24 mouse cellular contexts compared by ENCODE assay signal in the genomic region with DNA sequence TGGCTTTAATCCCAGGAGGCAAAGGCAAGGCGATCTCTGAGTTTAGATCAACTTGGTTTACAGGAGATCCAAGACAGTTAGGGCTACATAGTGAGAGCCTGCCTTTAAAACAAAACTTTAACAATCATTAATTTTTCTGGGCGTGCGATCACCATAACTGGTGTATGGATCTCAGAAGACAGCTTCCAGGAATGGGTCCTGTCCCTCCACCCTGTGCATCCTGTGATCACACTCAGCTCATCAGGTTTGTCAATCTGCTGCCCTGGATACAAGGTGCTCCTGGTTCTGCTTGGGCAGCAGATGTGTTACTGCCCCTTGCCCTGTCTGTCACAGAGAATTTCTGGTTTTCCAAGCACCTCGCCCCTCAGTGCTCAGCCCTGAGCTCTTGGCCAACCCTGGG. TPM values are rescaled to one million over a fixed set of nuclear protein-coding genes. Genes with fewer than 3 reads are reported as not detected.
DNase-seq lines count a peak whose midpoint lies in the region; ATAC-seq and TF ChIP-seq lines count a peak whose summit lies in the region.
"Had no signal": no experiment of that assay in that cellular context is flagged by ENCODE, and none has a peak within 500 bp of the region (broad histone marks: within the 10 kb centered on the region; RNA-seq: fewer than 3 reads in every experiment).

No protein-coding gene starts in this region.

- H3K27me3 ChIP-seq in kidney, adult 2 months (replicated peaks; ENCODE audit: control insufficient read depth, insufficient read depth, low read length), result no peaks in the 10 kb centered on the region
- H3K27me3 ChIP-seq in spleen, adult 2 months (ENCODE audit: control insufficient read depth, insufficient read depth, low read length), result no peaks in the 10 kb centered on the region
- H3K27me3 ChIP-seq in MEL (ENCODE audit: control insufficient read depth in 1 of 2, insufficient read depth in 2 of 2, low read length in 2 of 2) (no peaks in the 10 kb centered on the region), myocyte (ENCODE audit: control insufficient read depth, insufficient read depth, insufficient read length) (peaks cover 35% of the 10 kb centered on the region)
- H3K27me3 ChIP-seq in intestine, embryonic 15.5 days (replicated peaks), result no peaks in the 10 kb centered on the region

- no peak for TF ChIP-seq RAD21 in MEL (IDR thresholded peaks at IDR 0.05; ENCODE audit: low read depth, low read length)

- no peaks in the 10 kb centered on the region; the same call in 1 of the 2 replicates for H3K79me2 ChIP-seq in MEL (ENCODE audit: control insufficient read depth, insufficient read depth, low read length, poor library complexity)
- no peaks in the 10 kb centered on the region for H3K79me2 ChIP-seq in myocyte (ENCODE audit: control insufficient read depth, insufficient read depth)

- H3K9me3 ChIP-seq in MEL (replicated peaks; ENCODE audit: insufficient read depth, low read length), result no peaks in the 10 kb centered on the region
- no peaks in the 10 kb centered on the region for H3K9me3 ChIP-seq in intestine, embryonic 15.5 days
- H3K9me3 ChIP-seq: embryonic facial prominence, embryonic 12.5 days; forebrain, embryonic 12.5 days; heart, embryonic 10.5 days; limb, embryonic 15.5 days; midbrain, embryonic 12.5 days; neural tube, embryonic 12.5 days had no signal

- no peaks in the 10 kb centered on the region for H3K36me3 ChIP-seq in kidney, adult 2 months (ENCODE audit: control insufficient read depth, insufficient read depth, low read length)
- no peaks in the 10 kb centered on the region for H3K36me3 ChIP-seq in spleen, adult 2 months (ENCODE audit: control insufficient read depth, insufficient read depth, low read length)
- H3K36me3 ChIP-seq in MEL (ENCODE audit: control insufficient read depth in 1 of 2, insufficient read depth in 2 of 2, low read length in 2 of 2) (peaks cover 0 to 9% of the 10 kb centered on the region in 2 experiments; a peak in 2 of 4 replicates), myocyte (ENCODE audit: control insufficient read depth, insufficient read depth) (no peaks in the 10 kb centered on the region)
- H3K36me3 ChIP-seq in intestine, embryonic 15.5 days, result no peaks in the 10 kb centered on the region
- H3K36me3 ChIP-seq: embryonic facial prominence, embryonic 12.5 days; forebrain, embryonic 12.5 days; heart, embryonic 10.5 days; limb, embryonic 15.5 days; midbrain, embryonic 12.5 days; neural tube, embryonic 12.5 days had no signal

- TF ChIP-seq POLR2A in kidney, adult 2 months (IDR thresholded peaks at IDR 0.05; ENCODE audit: low read depth, low read length), result no peak
- no peak for TF ChIP-seq POLR2A in spleen, adult 2 months (IDR thresholded peaks at IDR 0.05; ENCODE audit: low read depth, low read length)
- TF ChIP-seq POLR2A in MEL (IDR thresholded peaks at IDR 0.05; ENCODE audit: control insufficient read depth in 1 of 2, insufficient read depth in 1 of 2, low read depth in 1 of 2, low read length in 2 of 2, poor library complexity in 1 of 2) (no peak), myocyte (IDR thresholded peaks at IDR 0.05; ENCODE audit: insufficient read length, low read depth) (no peak)

- ATAC-seq in intestine, embryonic 15.5 days, result no peak
- no peak for ATAC-seq in erythroblast, adult 5-6 weeks (replicated peaks; ENCODE audit: low FRiP score, poor library complexity, severe bottlenecking)

- no peak overlapping the region for H3ac ChIP-seq in myocyte (ENCODE audit: control insufficient read depth, insufficient read length)

- peak; percentile 53 for DNase-seq in kidney, adult 2 months
- no peak for DNase-seq in kidney, postnatal 14 days
- no peak for DNase-seq in spleen, adult 2 months (ENCODE audit: low read depth in 1 of 2, low spot score in 2 of 2)
- no peak for DNase-seq in spleen, postnatal 10 days (ENCODE audit: low spot score in 2 of 2)
- DNase-seq in MEL (ENCODE audit: low read depth, low spot score), result no peak
- DNase-seq: adrenal gland, postnatal 25 days; cerebellum, adult 2 months; gastrocnemius, postnatal 25 days; heart, postnatal 36 days; kidney, adult 11 months; layer of hippocampus, adult 9-11 months; lung, embryonic 14.5 days; lung, postnatal 4 days; right cerebral cortex, postnatal 14 days had no signal

- no peak for TF ChIP-seq EP300 in MEL (IDR thresholded peaks at IDR 0.05; ENCODE audit: low read depth in 1 of 2, low read length in 2 of 2)

- H3K4me2 ChIP-seq in myocyte (ENCODE audit: low read depth), result peak overlapping the region; percentile 82
- no peak overlapping the region for H3K4me2 ChIP-seq in intestine, embryonic 15.5 days (replicated peaks)

- H3K4me1 ChIP-seq in kidney, adult 2 months (ENCODE audit: control insufficient read depth, insufficient read depth, low read length), result no peaks in the 10 kb centered on the region
- peaks cover 17% of the 10 kb centered on the region for H3K4me1 ChIP-seq in spleen, adult 2 months (ENCODE audit: control insufficient read depth, insufficient read depth, insufficient read length)
- H3K4me1 ChIP-seq in MEL (ENCODE audit: control insufficient read depth in 1 of 2, insufficient read depth in 2 of 2, low read length in 2 of 2), result peaks cover 2 to 18% of the 10 kb centered on the region in 2 experiments
- H3K4me1 ChIP-seq in intestine, embryonic 15.5 days (replicated peaks), result 0 out of 2 replicates have a peak, but pooled peaks cover 5% of the 10 kb centered on the region
- H3K4me1 ChIP-seq: neural tube, embryonic 12.5 days had no signal

- WGBS in kidney, adult 2 months, result 64% methylated on average over 4 of the region's 4 CpGs
- 71% methylated on average over 4 of the region's 4 CpGs for WGBS in spleen, adult 2 months
- 82% methylated on average over 4 of the region's 4 CpGs for WGBS in intestine, embryonic 15.5 days

- peak overlapping the region; percentile 75 for H3K9ac ChIP-seq in MEL (ENCODE audit: control insufficient read depth, low read depth, low read length, poor library complexity, severe bottlenecking)
- H3K9ac ChIP-seq in intestine, embryonic 15.5 days, result no peak overlapping the region
- H3K9ac ChIP-seq: limb, embryonic 15.5 days had no signal

- H3K27ac ChIP-seq in kidney, adult 2 months (ENCODE audit: insufficient read depth, low read depth, low read length), result no peak overlapping the region
- H3K27ac ChIP-seq in spleen, adult 2 months (ENCODE audit: insufficient read depth, low read length), result peak overlapping the region; percentile 69; the same call in 1 of the 2 replicates
- H3K27ac ChIP-seq in MEL (ENCODE audit: control insufficient read depth, low read depth, low read length), result peak overlapping the region; percentile 38
- no peak overlapping the region for H3K27ac ChIP-seq in intestine, embryonic 15.5 days
- H3K27ac ChIP-seq: embryonic facial prominence, embryonic 12.5 days; limb, embryonic 15.5 days; neural tube, embryonic 12.5 days had no signal

- no peak overlapping the region for H3K4me3 ChIP-seq in kidney, adult 2 months (ENCODE audit: insufficient read depth, low read depth, low read length)
- H3K4me3 ChIP-seq in spleen, adult 2 months (ENCODE audit: extremely low read depth, insufficient read depth, insufficient read length), result no peak overlapping the region
- peak overlapping the region; percentile 71 to 73 for H3K4me3 ChIP-seq in MEL (ENCODE audit: control insufficient read depth in 1 of 2, insufficient read depth in 1 of 2, low read depth in 2 of 2, low read length in 2 of 2)
- peak overlapping the region; percentile 28 for H3K4me3 ChIP-seq in myocyte
- H3K4me3 ChIP-seq in intestine, embryonic 15.5 days (replicated peaks), result no peak overlapping the region

- TF ChIP-seq CTCF in kidney, adult 2 months (conservative IDR thresholded peaks at IDR 0.05; ENCODE audit: insufficient read depth, insufficient read length, low read depth, low read length), result no peak
- no peak for TF ChIP-seq CTCF in spleen, adult 2 months (IDR thresholded peaks at IDR 0.05; ENCODE audit: extremely low read depth, insufficient read depth, insufficient read length, insufficient replicate concordance)
- no peak for TF ChIP-seq CTCF in MEL (IDR thresholded peaks at IDR 0.05 in 2 of 3, conservative IDR thresholded peaks at IDR 0.05 in 1 of 3; ENCODE audit: control insufficient read depth in 1 of 3, insufficient read depth in 1 of 3, low read depth in 2 of 3, low read length in 3 of 3, poor library complexity in 1 of 3, severe bottlenecking in 1 of 3)

RNA-seq across cellular contexts. Expression of gene Tmem161a, which starts 12.9 kb away (rescaled TPM):
- 85.2 and 115 TPM in 2 replicates for polyA plus RNA-seq in kidney, adult 2 months (2012; rRNA removed)
- 59.9 and 76.8 TPM in 2 replicates for polyA plus RNA-seq in spleen, adult 2 months (2012; rRNA removed)
- total RNA-seq in MEL (2012; rRNA removed), result 45.1 and 50.7 TPM in 2 replicates
- polyA plus RNA-seq in MEL (2012; ENCODE audit: insufficient read depth in 1 of 2, insufficient read length in 2 of 2, low read depth in 1 of 2, low replicate concordance in 2 of 2, missing spikeins in 1 of 2) (10 to 100 TPM in 1 of 2 experiments, not detected in 1; 51.4 TPM), myocyte (2012; fragmentation: generic; extraction: Trizol) (132 TPM)
- polyA plus RNA-seq in intestine, embryonic 15.5 days (2015; fragmentation: Nextera tagmentation; extraction: Ambion mirVana), result 55.7 and 64.3 TPM in 2 replicates
- 4.0 and 8.1 TPM in 2 replicates for total RNA-seq in erythroblast, adult 5-6 weeks (2015; ENCODE audit: low replicate concordance)
- 4.5 and 4.9 TPM in 2 replicates for total RNA-seq in erythroblast, adult 5-6 weeks (2017; ENCODE audit: low replicate concordance)

RNA-seq across cellular contexts. Expression of gene Mef2b, which starts 19.7 kb away (rescaled TPM):
- polyA plus RNA-seq in kidney, adult 2 months (2012; rRNA removed), result 0.10 and 0.16 TPM in 2 replicates
- 2.3 and 4.3 TPM in 2 replicates for polyA plus RNA-seq in spleen, adult 2 months (2012; rRNA removed)
- total RNA-seq in MEL (2012; rRNA removed), result 2.0 and 2.5 TPM in 2 replicates
- polyA plus RNA-seq in MEL (2012; ENCODE audit: insufficient read depth in 1 of 2, insufficient read length in 2 of 2, low read depth in 1 of 2, low replicate concordance in 2 of 2, missing spikeins in 1 of 2) (1 to 10 TPM in 1 of 2 experiments, not detected in 1; 6.5 TPM), myocyte (2012; fragmentation: generic; extraction: Trizol) (0.85 TPM)
- polyA plus RNA-seq in intestine, embryonic 15.5 days (2015; fragmentation: Nextera tagmentation; extraction: Ambion mirVana), result 0.11 TPM in 1 of 2 replicates, not detected in the other
- total RNA-seq in erythroblast, adult 5-6 weeks (2015; ENCODE audit: low replicate concordance), result not detected in 2 replicates
- not detected in 2 replicates for total RNA-seq in erythroblast, adult 5-6 weeks (2017; ENCODE audit: low replicate concordance)
- total RNA-seq: common myeloid progenitor, adult 5-6 weeks had no signal

RNA-seq across cellular contexts. Expression of gene Borcs8, which starts 19.9 kb away (rescaled TPM):
- polyA plus RNA-seq in kidney, adult 2 months (2012; rRNA removed), result 107 and 111 TPM in 2 replicates
- 55.8 and 73.6 TPM in 2 replicates for polyA plus RNA-seq in spleen, adult 2 months (2012; rRNA removed)
- total RNA-seq in MEL (2012; rRNA removed), result 49.5 and 62.8 TPM in 2 replicates
- polyA plus RNA-seq in MEL (2012; ENCODE audit: insufficient read depth in 1 of 2, insufficient read length in 2 of 2, low read depth in 1 of 2, low replicate concordance in 2 of 2, missing spikeins in 1 of 2) (10 to 100 TPM in 1 of 2 experiments, not detected in 1; 73.0 TPM), myocyte (2012; fragmentation: generic; extraction: Trizol) (53.0 TPM)
- 34.6 and 40.1 TPM in 2 replicates for polyA plus RNA-seq in intestine, embryonic 15.5 days (2015; fragmentation: Nextera tagmentation; extraction: Ambion mirVana)
- 2.1 and 16.7 TPM in 2 replicates for total RNA-seq in erythroblast, adult 5-6 weeks (2015; ENCODE audit: low replicate concordance)
- total RNA-seq in erythroblast, adult 5-6 weeks (2017; ENCODE audit: low replicate concordance), result 15.5 and 30.7 TPM in 2 replicates

RNA-seq across cellular contexts. Expression of gene Rfxank, which starts 20.3 kb away (rescaled TPM):
- polyA plus RNA-seq in kidney, adult 2 months (2012; rRNA removed), result 29.9 and 31.9 TPM in 2 replicates
- polyA plus RNA-seq in spleen, adult 2 months (2012; rRNA removed), result 22.5 and 24.6 TPM in 2 replicates
- 5.0 and 5.5 TPM in 2 replicates for total RNA-seq in MEL (2012; rRNA removed)
- polyA plus RNA-seq in MEL (2012; ENCODE audit: insufficient read depth in 1 of 2, insufficient read length in 2 of 2, low read depth in 1 of 2, low replicate concordance in 2 of 2, missing spikeins in 1 of 2) (1 to 10 TPM in 1 of 2 experiments, not detected in 1; 7.2 TPM), myocyte (2012; fragmentation: generic; extraction: Trizol) (11.2 TPM)
- 11.7 and 12.3 TPM in 2 replicates for polyA plus RNA-seq in intestine, embryonic 15.5 days (2015; fragmentation: Nextera tagmentation; extraction: Ambion mirVana)
- total RNA-seq in erythroblast, adult 5-6 weeks (2015; ENCODE audit: low replicate concordance), result 8.1 and 16.3 TPM in 2 replicates
- total RNA-seq in erythroblast, adult 5-6 weeks (2017; ENCODE audit: low replicate concordance), result 9.7 and 10.2 TPM in 2 replicates

RNA-seq across cellular contexts. Expression of gene Nr2c2ap, which starts 28.1 kb away (rescaled TPM):
- polyA plus RNA-seq in kidney, adult 2 months (2012; rRNA removed), result 13.8 and 14.8 TPM in 2 replicates
- polyA plus RNA-seq in spleen, adult 2 months (2012; rRNA removed), result 14.0 and 16.4 TPM in 2 replicates
- total RNA-seq in MEL (2012; rRNA removed), result 20.8 and 24.6 TPM in 2 replicates
- polyA plus RNA-seq in MEL (2012; ENCODE audit: insufficient read depth in 1 of 2, insufficient read length in 2 of 2, low read depth in 1 of 2, low replicate concordance in 2 of 2, missing spikeins in 1 of 2) (10 to 100 TPM in 1 of 2 experiments, not detected in 1; 55.7 TPM), myocyte (2012; fragmentation: generic; extraction: Trizol) (41.3 TPM)
- 47.4 and 48.9 TPM in 2 replicates for polyA plus RNA-seq in intestine, embryonic 15.5 days (2015; fragmentation: Nextera tagmentation; extraction: Ambion mirVana)
- total RNA-seq in erythroblast, adult 5-6 weeks (2015; ENCODE audit: low replicate concordance), result 4.8 and 5.4 TPM in 2 replicates
- total RNA-seq in erythroblast, adult 5-6 weeks (2017; ENCODE audit: low replicate concordance), result 1.4 and 1.5 TPM in 2 replicates

Comparison
In these comparisons a context has a peak if more than half of its experiments do, and no peak if none do; other contexts are left out.
1. H3K27ac ChIP-seq: peak in spleen, adult 2 months (single experiment) and MEL (single experiment); none in kidney, adult 2 months (single experiment) and intestine, embryonic 15.5 days (single experiment).
2. H3K4me3 ChIP-seq: peak in MEL (2 of 2) and myocyte (single experiment); none in kidney, adult 2 months (single experiment), spleen, adult 2 months (single experiment) and intestine, embryonic 15.5 days (single experiment).